Mouse (Mus musculus): ENCODE data around the gene Lrrc56.

DNA sequence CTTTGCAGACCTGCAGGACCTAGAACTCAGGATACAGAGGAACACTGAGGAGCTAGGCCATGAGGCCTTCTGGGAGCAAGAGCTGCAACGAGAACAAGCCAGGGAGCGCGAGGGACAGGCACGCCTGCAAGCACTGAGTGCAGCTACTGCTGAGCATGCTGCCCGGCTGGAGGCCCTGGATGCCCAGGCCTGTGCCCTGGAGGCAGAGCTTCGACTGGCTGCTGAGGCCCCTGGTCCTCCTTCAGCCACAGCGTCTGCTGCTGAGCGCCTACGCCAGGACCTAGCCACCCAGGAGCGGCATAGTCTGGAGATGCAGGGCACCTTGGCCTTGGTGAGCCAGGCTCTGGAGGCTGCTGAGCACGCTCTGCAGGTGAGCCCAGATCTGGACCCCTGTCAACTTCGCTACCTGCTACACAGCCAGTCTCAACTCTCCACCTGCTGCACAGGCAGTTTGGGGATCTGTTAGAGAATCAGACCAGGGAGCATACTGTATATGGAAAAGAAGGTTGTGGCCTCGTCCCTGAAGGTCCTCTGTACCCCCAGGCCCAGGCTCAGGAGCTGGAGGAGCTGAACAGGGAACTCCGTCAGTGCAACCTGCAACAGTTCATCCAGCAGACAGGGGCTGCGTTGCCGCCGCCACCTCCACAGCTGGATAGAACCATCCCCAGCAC, 23.5 kb downstream of the Lrrc56 start:
- TF ChIP-seq CTCF (IDR thresholded peaks at IDR 0.05; ENCODE audit: low read depth, low read length) (no peak), GATA1 (IDR thresholded peaks at IDR 0.05; ENCODE audit: borderline replicate concordance, low read length) (no peak), TAL1 (conservative IDR thresholded peaks at IDR 0.05; ENCODE audit: low read depth, low read length) (no peak)
